Mouse (Mus musculus) heart, postnatal 0 days (tissue): ENCODE results near the gene Scn8a. TPM values are rescaled to one million over a fixed set of nuclear protein-coding genes. Genes with fewer than 3 reads are reported as not detected.

Source experiments
- ATAC-seq: fragments of 200-750 bp; cut with Nextera tagmentation; 2 replicates; pipeline ENCODE4 v1.8.0; 2017; ENCODE audit warnings: low read depth, moderate number of reproducible peaks, moderate library complexity; ENCODE audit not compliant: insufficient read depth
- DNase-seq: peaks from one replicate; pipeline ENCODE4 v3.0.0-alpha.2; 2016; ENCODE audit warnings: low spot score
- H3K27ac ChIP-seq: fragments of 300-500 bp; sonication (generic); 2 replicates; pipeline ENCODE4 v1.5.1; 2014; ENCODE audit warnings: low read depth, mild to moderate bottlenecking
- H3K27me3 ChIP-seq: fragments of 300-500 bp; sonication (generic); 2 replicates; pipeline ENCODE4 v1.6.1; 2014; ENCODE audit warnings: low read length, mixed read lengths; ENCODE audit not compliant: control insufficient read depth, insufficient read depth
- H3K36me3 ChIP-seq: fragments of 300-500 bp; sonication (generic); replicated peaks from 2 replicates; pipeline ENCODE4 v1.6.1; 2014; ENCODE audit warnings: low read length, mixed read lengths; ENCODE audit not compliant: control insufficient read depth, insufficient read depth
- H3K4me1 ChIP-seq: fragments of 300-500 bp; sonication (generic); 2 replicates; pipeline ENCODE4 v1.6.1; 2014; ENCODE audit warnings: antibody characterized with exemption; ENCODE audit not compliant: control insufficient read depth, insufficient read depth
- H3K4me2 ChIP-seq: fragments of 300-500 bp; sonication (generic); 2 replicates; pipeline ENCODE4 v1.6.1; 2014; ENCODE audit warnings: low read depth, mild to moderate bottlenecking, low read length, moderate library complexity
- H3K4me3 ChIP-seq: fragments of 300-500 bp; sonication (generic); 2 replicates; pipeline ENCODE4 v1.5.1; 2014; ENCODE audit warnings: low read depth, low read length
- H3K9ac ChIP-seq: fragments of 300-500 bp; sonication (generic); replicated peaks from 2 replicates; pipeline ENCODE4 v1.6.1; 2014; ENCODE audit warnings: low read depth, low read length, mixed read lengths
- H3K9me3 ChIP-seq: fragments of 300-500 bp; sonication (generic); replicated peaks from 2 replicates; pipeline ENCODE4 v1.6.1; 2016; ENCODE audit warnings: low read length; ENCODE audit not compliant: control insufficient read depth
- CTCF ChIP-seq: IDR thresholded peaks from 2 replicates; pipeline ENCODE4 v1.5.1; 2016; ENCODE audit warnings: antibody characterized with exemption, control low read depth, low read depth
- EP300 ChIP-seq: IDR thresholded peaks from 2 replicates; pipeline ENCODE4 v1.6.1; 2016; ENCODE audit warnings: antibody characterized with exemption, low read depth
- WGBS: fragments of 180-500 bp; shearing (Covaris S2); extraction: QIAGEN DNeasy Blood & Tissue Kit; methylation state at CpG from one replicate; pipeline ENCODE4 v1.1.7; 2014; 5-methylcytosine and 5-hydroxymethylcytosine counted together
- polyA plus RNA-seq: library from polyadenylated mRNA; unstranded; fragments of >200 nt; fragmentation: Nextera tagmentation; extraction: Ambion mirVana; gene quantifications from 2 replicates; pipeline ENCODE4 v1.2.1, GENCODE M21; 2015
- total RNA-seq: library from RNA; depleted of rRNA; stranded (reverse); fragments of >200 nt; gene quantifications from 2 replicates; pipeline ENCODE4 v1.2.3, GENCODE M21; 2014; ENCODE audit warnings: low replicate concordance

Scn8a gene
- total and polyA plus RNA-seq, 2 experiments from 2014 or later: 0.16 TPM; not detected in 1

- 42% methylated on average over 17 of the region's 17 CpGs for WGBS
- Histone ChIP-seq H3K4me3 (no peak overlapping the region), H3K36me3 (no peaks in the 10 kb centered on the region), H3K27ac (no peak overlapping the region), H3K27me3 (peaks cover 64% of the 10 kb centered on the region), H3K9ac (no peak overlapping the region), H3K4me1 (no peaks in the 10 kb centered on the region), H3K4me2 (no peak overlapping the region), H3K9me3 (no peaks in the 10 kb centered on the region)
- ATAC-seq: no peak
- no peak for DNase-seq
- TF ChIP-seq CTCF: peak; percentile 16; the same call in 1 of the 2 replicates
- TF ChIP-seq EP300: no peak
Measured at GRCm38 (mm10) chr15:101039651-101040050, 170.0 kb downstream of the Scn8a start.

GRCm38 (mm10) chr15:101041966-101042365 lies 172.3 kb downstream of the Scn8a start:
- no peak for ATAC-seq
- Histone ChIP-seq H3K27ac (no peak overlapping the region), H3K4me2 (no peak overlapping the region), H3K9me3 (no peaks in the 10 kb centered on the region), H3K4me3 (no peak overlapping the region), H3K36me3 (no peaks in the 10 kb centered on the region), H3K4me1 (no peaks in the 10 kb centered on the region; the same call in 1 of the 2 replicates), H3K27me3 (peaks cover 87% of the 10 kb centered on the region), H3K9ac (no peak overlapping the region)
- DNase-seq: no peak
- TF ChIP-seq EP300 (no peak), CTCF (no peak)
- WGBS: 40% methylated on average over 6 of the region's 6 CpGs

DNA sequence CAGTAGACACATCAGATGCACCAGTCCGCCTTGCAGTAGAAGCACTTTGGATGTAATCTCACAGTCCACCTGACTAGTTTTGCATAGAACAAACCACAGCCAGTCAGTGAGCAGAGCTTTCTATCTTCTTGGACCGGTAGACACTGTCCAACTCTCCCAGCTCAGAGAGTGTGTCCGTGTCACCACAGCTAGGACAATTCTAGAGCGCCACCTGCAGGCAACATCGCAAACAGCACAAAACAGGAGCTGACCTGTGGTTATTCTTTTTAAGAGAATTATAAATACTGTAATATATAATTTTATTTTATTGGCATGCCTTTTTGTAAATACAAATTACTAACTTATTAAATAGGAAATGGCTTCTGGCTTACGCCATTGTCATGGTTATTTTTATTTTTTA lies 173.0 kb downstream of the Scn8a start:
- H3K27ac ChIP-seq: no peak overlapping the region
- H3K9ac ChIP-seq: no peak overlapping the region
- peaks cover 93% of the 10 kb centered on the region for H3K27me3 ChIP-seq
- H3K4me2 ChIP-seq: no peak overlapping the region
- no peak for ATAC-seq
- no peaks in the 10 kb centered on the region for H3K9me3 ChIP-seq
- TF ChIP-seq EP300 (no peak), CTCF (peak; percentile 55)
- WGBS: 22% methylated on average over 6 of the region's 6 CpGs
- peak; percentile 21 for DNase-seq
- H3K4me3 ChIP-seq: no peak overlapping the region
- H3K36me3 ChIP-seq: no peaks in the 10 kb centered on the region
- no peaks in the 10 kb centered on the region; the same call in 1 of the 2 replicates for H3K4me1 ChIP-seq

DNA sequence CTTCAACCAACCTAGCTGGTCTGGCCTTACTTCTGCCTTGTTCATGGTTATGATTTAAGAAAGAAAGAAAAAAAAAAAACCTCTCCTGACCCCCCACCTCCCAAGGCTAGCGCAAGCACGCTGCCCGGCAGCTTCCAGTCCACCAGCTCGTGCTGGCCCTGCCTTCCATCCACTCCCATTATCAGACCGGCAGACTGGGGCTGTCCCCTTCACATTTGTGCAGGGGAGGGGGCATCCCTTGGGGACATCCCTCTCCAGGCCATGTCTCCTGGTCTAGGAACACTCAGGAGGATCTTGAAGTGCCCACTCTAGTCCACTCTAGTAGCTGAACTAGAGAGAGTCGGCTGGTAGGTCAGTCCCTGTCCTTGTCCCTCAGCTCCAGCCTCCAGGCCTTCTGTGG lies 174.9 kb downstream of the Scn8a start:
- 49% methylated on average over 6 of the region's 6 CpGs for WGBS
- no peak for ATAC-seq

DNA sequence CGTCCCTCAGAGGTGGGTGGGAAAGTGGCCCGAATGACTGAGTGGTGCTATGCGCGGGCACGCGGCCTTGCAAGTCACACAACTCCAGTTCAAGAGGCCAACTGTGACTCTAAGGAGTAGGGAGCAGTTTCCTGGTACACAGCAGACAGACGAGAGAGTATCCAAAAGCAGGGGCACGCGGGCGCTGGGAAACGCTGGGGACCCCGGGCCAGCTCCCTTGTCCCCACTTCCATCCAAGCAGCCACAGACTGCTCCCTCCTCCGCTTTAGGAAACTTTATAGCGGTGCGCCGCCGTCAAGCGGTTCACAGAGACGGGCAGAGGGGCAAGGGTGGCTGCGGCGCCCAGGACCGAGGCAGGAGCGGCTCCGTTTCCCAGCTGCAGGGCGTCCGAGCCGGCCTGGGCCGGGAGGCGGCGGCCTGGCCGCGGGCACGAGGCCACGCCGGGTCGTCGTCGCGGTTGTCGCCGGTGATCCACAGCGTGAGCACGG lies 176.4 kb downstream of the Scn8a start:
- peaks cover 94% of the 10 kb centered on the region for H3K27me3 ChIP-seq
- TF ChIP-seq EP300 (no peak), CTCF (no peak)
- peak overlapping the region; percentile 39 for H3K4me3 ChIP-seq
- H3K4me2 ChIP-seq: peak overlapping the region; percentile 67
- H3K27ac ChIP-seq: no peak overlapping the region
- no peak for DNase-seq
- H3K36me3 ChIP-seq: no peaks in the 10 kb centered on the region
- WGBS: 4% methylated on average over 42 of the region's 43 CpGs
- no peaks in the 10 kb centered on the region for H3K9me3 ChIP-seq
- H3K4me1 ChIP-seq: no peaks in the 10 kb centered on the region; the same call in 1 of the 2 replicates
- ATAC-seq: no peak
- H3K9ac ChIP-seq: no peak overlapping the region

More for the DNA sequence above, 174.9 kb downstream of the Scn8a start:
- H3K36me3 ChIP-seq: no peaks in the 10 kb centered on the region
- no peaks in the 10 kb centered on the region; the same call in 1 of the 2 replicates for H3K4me1 ChIP-seq
- no peak overlapping the region for H3K4me2 ChIP-seq
- no peak for DNase-seq
- H3K27me3 ChIP-seq: peaks cover 97% of the 10 kb centered on the region
- no peak overlapping the region for H3K27ac ChIP-seq
- no peak for TF ChIP-seq EP300
- H3K9ac ChIP-seq: no peak overlapping the region
- no peak overlapping the region for H3K4me3 ChIP-seq
- no peaks in the 10 kb centered on the region for H3K9me3 ChIP-seq

DNA sequence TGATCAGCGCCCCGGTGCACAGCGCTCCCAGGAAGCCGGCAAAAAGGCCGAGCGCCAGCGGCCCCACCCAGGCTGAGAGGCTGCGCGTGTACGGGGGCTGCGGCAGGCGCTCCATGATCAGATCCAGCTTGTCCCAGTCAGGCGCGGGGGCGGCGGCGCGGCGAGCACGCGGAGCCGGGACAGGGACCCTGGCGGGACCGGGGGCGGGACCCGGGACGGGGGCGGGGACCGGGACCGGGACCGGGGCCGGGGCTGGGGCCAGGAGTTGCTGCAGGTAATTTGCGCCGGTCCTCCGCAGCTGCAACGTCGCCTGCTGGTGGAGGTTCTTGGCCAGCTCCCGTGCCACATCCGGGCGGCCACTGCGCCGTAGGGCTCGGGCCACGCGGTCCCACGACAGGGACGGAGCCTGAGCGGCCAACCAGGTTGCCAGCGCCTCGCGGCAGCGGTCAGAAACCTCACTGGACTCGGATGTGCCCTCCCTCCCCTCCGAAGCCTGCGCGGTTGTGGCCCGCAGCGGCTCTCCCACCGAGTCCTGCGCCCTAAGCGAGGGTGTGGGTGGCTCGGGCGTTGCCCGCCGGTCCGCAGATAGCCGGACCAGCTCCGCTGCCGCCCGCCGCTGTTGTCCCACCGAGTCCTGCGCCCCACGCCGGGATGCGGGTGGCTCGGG lies 177.0 kb downstream of the Scn8a start:
- Histone ChIP-seq H3K9me3 (no peaks in the 10 kb centered on the region), H3K4me2 (peak overlapping the region; percentile 67), H3K4me3 (peak overlapping the region; percentile 39), H3K4me1 (no peaks in the 10 kb centered on the region; the same call in 1 of the 2 replicates), H3K36me3 (no peaks in the 10 kb centered on the region), H3K27ac (no peak overlapping the region), H3K27me3 (peaks cover 94% of the 10 kb centered on the region), H3K9ac (no peak overlapping the region)
- TF ChIP-seq EP300 (no peak), CTCF (no peak)
- 1% methylated on average over 69 of the region's 77 CpGs for WGBS
- ATAC-seq (0 out of 2 replicates have a peak, but pooled peaks have one; percentile 28), DNase-seq (no peak)
